Mouse (Mus musculus) thymus, adult 18-20 months (tissue): ENCODE measurements around the gene Ryr1.

ENCODE experiments used
- DNase-seq, 2 experiments: peaks; one replicate each; pipeline ENCODE4 v3.0.0; 2022; ENCODE audit warnings: mixed read lengths in 2 of 2

Gene Ryr1

DNA sequence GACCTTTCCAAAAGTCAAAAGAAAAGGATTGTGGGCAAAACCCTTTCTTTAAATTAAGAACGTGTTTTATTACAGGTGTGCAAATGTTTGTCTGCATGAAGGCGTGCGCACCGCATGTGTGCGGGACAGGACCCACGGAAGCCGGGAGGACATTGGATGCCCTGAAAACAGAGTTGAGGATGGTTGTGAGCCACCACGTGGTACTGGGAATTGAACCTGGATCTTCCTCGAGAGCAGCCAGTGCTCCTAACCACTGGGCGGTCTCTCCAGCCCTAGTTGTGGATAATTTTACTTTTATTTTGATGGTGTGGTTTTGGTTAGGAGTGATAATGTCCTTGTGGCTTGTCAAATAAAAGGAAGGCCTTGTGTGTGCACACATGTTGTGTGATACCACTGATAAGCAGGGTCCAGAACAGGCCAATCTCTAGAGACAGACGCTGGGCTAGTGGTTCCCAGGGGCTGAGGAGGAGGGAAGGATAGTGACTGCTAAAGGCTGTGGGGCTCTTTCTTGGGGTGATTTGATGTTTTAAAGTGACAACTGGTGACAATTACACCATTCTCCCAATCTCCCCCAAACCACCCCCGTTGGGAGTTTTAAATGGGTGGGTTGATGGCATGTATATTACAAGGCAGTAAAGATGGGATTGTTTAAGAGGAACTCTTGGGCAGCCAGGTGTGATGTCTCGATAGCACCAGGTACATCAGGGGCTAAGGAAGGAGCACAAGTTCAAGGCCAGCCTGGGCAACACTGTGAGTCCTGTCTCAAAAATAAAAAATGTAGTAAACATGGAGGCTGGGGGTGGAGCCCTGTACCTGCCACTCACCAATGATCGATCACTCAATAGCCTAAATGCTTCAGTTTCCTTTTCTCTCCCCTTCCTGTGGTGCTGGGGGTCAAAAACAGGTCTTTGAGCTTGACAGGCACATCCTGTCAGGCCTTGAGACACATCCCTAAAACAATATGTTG lies 95.0 kb downstream of the Ryr1 start:
- DNase-seq: no peak

DNA sequence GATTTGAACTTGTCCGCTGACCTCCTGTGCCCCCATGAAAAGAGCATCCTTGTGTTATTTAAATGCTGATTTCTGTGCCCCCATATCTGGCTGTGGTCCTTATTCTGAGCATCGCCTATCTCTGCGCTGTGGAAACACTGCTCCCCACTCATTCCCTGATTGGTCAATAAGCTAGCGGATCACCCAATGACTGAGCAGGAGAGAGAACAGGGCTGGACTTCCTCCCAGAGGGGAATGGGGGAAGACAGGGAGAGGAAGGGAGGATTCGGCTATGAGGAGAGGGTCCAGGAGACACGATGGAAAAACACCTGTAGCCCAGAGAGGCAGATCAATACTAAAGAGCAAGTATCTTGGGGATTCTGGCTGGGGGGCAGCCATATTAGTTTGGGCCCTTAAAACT lies 96.2 kb downstream of the Ryr1 start:
- DNase-seq: no peak

DNA sequence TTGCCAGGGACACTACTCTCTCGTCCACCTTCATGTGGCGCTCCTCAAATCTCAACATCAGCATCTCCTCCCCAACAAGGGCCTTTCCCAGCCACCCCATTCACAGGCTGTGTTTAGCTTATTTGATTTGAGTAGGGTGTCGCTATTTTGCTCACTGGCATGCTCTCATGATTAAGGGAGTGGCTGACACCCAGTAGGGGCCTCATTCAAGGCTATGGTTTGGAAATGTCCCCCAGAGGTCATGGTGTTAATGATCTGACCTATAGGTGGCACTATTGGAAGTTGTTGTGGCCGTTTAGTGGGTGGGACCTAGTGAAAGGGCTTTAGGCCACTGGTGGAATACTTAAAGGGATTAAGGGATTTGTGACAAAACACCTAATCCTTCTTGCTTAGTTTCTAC lies 98.2 kb downstream of the Ryr1 start:
- DNase-seq: no peak

DNA sequence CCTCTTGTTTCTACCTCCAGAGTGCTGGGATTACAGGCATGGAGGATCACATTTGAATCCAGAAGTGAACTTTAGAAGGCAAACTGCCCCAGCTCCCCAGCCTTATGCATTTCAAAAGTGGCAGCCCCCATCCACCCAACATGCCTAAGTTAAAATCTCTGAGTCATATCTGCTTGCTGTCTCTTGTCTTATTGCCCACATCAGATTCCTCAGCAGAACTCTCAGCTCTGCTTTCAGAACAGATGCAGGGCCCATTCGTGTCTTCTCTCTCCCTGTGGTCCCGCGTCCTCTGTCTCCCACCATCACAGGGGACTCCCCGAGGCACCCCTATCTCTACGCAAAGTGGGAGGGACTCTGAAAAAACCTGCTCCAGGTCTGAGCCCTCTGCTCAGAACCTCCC lies 98.8 kb downstream of the Ryr1 start:
- no peak for DNase-seq

DNA sequence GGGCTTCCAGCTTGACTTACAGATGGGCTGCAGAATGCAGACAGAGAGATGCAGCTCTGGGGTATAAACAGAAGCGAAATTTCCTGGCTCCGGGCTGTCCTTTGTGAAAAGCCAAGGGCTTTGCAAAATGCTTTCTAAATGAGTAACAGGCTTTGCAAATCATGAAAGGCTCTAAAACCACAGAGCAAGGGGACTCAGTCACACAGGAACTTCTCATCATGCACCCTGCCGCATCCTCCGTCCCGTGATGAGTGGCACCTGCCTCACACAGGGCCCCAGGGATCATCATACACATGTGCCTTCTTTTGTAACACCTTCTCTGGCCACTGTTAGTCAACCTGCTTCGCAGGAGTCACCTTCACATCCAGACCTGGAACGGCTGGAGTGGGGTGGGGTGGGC lies 99.4 kb downstream of the Ryr1 start:
- DNase-seq: no peak

DNA sequence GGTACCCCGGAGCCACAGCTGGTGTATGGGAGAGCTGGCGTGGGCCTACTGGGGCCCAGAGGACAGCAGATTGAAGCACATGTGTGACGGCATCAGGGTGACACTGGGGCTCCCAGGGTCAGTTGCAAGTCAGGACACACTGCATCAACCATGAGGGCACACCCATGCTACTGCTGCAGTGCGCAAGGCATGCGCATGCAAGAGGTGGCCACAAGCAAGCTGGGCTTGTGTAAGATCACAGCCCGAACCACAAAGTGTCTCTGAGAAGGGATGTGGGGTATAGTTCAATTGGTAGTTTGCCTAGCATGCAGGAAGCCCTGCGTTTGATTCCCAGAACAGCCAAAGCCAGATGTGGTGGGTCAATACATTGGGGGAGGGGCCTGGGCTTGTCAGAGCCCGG lies 101.5 kb downstream of the Ryr1 start:
- no peak for DNase-seq

DNA sequence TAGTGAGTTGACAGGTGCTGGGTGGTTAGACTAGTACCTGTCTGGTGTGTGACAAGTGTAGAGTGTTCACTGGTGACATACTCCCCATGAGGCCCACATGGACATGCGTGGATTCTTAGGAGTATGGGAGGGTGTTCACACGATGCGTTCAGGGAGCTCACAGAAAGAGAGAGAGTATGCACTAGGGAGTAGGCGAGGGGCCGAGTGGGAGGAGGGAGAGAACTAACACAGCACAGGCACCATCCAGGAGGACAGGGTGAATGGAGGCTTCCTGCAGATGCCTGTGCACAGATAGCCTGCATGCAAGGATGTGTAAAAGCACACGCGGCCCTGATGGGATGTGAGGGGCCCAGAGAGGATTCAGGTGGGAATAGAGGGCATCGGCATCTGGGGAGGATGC lies 102.5 kb downstream of the Ryr1 start:
- DNase-seq: no peak

DNA sequence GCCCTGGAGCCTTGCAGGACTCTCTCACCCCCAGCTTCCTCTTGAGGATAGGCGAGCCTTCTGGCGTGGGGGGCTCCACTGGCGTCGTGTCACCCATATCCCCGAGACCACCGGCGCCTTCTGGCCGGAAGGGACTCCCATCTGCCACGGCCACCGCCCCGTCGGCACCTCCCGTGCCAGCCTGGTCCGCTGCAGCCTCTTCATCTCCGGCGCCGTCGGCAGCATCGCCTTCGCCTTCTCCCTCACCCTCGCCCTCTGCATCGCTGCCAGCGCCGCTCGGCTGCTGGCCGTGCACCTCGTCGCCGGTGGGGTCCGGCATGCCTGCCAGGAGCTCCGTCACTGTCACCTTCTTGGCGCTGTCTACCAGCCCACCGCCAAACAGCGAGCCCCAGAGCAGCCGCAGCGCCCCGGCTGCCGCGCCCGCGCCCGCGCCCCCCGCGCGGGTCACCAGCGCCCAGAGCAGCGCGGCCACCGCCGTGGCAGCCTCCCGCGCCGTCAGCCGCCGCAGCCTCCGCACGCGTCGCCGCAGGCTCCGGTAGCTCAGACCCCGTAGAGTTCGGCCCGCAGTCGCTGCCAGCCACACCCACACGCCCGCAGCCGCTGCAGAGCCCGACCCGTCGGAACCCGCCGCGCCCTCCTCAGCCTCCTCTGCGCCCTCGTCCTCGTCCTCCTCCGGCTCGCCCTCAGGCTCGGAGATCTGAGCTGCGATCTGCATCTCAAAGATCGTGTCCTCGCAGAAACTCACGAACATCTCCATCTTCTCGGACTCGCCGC lies 105.3 kb downstream of the Ryr1 start:
- DNase-seq: no peak

DNA sequence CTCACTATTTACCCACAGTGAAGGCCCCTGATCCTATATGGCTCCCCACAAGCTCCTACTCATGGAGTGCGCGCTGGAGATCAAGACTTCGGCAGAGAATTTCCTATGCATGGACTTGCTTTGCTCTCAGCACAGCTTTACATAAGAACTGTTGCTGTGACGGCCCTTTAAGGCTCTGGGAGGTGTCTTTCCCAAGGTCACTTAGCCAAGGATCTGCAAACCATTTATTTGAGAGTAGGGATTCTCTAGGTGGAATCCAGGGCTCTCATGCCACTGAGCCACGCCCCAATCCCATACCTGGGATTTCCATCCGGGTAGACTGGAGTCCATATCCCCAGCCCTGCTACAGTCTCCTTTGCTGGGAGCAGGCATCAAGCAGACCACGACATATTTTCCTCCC lies 107.8 kb downstream of the Ryr1 start:
- no peak for DNase-seq

DNA sequence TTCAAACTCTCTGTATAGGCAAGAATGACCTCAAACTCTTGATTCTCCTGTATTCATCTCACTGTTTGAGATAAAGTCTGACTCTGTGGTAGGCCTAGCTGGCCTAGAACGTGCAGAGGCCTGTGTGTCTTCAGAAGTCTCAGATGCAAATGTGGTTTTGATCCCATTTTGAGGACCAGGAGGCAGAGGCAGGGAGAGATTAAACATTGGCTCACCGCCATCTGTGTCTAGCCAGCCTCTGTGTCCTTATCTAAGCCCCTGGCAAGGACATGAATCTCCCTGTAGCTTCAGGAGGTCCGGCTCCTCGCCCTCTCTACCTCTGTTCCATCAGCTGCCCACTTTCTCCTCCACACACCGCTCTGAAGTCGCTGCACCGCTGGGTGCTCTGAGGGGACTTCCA lies 108.5 kb downstream of the Ryr1 start:
- no peak for DNase-seq

DNA sequence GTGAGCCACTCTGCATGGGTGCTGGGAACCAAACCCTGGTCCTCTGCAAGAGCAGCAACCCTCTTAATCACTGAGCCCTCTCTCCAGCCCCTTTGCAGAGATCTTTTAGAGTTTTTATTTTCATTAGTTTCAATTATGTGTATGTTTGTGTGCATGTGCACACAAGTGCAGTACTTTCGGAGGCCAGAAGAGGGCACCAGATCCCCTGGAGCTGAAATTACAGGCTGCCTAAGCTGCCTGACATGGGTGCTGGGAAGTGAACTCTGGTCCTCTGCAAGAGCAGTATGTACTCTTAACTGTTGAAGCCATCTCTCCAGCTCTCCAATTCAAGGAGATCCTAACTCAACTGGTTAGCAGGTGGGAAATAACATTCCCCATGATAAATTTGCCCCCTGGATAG lies 110.0 kb downstream of the Ryr1 start:
- no peak for DNase-seq

DNA sequence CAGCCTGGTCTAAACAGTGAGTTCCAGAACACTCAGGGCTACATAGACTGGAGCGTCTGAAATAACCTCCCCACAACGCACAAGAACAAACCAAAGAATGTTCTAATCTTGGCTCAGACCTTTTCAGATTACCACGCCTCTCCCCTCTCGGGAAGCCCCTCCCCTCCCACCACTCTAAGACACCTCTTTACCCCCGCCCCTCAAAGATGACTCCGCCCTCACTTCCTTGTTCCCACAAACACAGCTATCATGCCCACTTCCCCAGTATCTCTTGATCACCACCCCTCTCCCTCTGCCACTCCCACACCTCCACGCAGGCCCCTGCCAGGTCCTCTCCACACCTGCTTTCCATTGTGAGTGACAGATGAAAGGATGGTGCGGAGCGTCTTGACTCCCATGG lies 116.3 kb downstream of the Ryr1 start:
- peak in 1 of 2 experiments; percentile 35 for DNase-seq

DNA sequence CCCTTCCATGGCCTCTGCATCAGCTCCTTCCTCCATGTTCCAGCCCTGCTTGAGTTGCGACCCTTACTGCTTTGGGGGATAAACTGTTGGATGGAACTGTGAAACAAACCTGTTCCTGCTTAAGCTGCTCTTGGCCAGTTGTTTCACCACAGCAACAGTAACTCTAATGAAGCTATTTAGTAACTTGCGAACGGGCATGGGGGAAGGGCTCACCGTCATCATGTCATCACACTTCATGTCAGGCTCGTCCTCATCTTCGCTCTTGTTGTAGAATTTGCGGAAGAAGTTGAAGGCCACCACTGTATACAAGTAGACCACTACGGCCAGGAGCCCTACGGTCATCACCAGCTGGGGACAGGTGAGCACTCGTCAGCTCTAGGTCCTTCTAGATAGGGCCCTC lies 116.8 kb downstream of the Ryr1 start:
- DNase-seq: no peak

DNA sequence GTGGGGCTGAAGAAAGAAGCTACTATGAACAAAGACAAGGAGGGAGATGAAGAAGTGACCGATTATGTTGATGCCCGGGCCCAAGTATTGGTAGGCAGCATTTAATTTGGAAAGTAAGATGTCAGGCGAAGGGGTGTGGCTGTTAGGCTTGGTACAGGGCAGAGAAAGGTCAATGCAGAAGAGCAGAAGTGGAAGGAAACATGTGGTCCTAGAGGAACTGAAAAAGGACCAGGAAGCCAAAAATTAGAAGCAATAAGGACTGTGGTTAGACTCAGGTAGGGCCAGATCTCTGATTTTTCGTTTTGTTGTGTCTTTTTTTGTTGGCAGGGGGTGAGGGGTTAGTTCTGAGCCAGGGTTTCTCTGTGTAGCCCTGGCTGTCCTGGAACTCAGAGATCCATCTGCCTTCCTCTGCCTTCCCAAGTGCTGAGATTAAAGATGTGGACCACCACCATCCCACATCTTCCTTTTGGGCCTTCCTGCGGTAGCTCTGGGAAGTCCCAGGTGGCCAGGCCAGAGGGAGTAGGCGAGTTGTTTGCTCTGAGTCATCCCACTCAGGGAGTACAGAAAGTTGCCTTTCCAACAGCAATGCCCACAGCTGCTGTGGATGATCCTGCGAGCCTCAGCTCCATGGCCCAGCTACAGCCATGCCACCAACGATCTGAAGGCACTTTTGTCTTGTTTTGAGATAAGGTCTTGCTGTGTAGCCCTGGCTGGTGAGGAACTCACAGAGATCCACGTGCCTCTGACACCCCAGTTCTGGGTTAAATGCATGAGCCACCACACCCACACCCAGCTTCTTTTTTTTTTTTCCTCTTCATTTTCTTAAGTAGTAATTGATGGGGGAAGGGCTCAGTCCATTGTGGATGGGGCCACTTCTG lies 117.5 kb downstream of the Ryr1 start:
- DNase-seq: no peak

DNA sequence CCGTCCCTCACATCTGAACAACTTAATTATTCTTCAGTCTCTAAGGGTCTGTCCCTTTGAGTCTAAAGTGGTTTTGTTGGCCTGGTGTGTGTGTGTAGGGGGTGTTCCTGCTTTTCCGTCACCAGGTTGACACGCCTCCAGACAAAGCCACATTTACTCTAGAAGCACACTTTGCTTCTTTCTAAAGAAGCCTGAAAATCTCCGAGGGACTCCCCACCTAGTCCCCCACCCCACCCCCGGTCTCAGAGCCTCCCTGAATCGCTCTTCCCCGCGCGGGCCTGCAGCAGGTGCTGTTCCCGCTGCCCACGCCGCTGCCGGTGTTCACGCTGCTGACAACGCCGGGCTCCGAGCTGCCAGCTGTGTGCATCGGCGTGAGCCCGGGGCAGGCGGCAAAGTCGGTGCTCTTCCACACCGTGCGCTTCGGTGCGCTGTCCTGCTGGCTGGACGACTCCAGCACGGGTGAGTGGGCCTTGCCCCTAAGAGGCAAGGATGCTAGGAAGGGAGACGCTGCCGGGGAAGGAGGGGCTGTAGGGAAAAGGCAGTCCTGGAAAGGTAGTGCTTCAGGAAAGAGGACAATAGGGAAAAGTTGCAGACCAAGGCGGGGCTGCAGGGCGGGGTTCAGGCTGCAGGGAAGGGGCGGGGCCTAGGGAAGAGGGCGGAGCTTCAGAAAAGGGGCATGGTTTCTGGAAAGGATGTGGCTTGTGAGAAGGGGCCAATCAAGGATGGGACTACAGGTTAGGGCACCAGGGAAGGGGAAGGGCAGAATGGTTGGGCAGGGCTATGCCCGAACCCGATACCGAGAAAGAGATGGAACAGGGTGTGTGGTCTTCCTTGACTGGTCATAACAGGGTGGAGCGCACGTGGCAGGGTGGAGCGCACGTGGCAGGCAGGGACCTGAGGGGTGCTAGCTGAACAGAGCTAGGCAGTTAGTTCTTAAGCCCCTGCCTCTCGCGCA lies 124.1 kb downstream of the Ryr1 start:
- peak; percentile 65 to 75 for DNase-seq

DNA sequence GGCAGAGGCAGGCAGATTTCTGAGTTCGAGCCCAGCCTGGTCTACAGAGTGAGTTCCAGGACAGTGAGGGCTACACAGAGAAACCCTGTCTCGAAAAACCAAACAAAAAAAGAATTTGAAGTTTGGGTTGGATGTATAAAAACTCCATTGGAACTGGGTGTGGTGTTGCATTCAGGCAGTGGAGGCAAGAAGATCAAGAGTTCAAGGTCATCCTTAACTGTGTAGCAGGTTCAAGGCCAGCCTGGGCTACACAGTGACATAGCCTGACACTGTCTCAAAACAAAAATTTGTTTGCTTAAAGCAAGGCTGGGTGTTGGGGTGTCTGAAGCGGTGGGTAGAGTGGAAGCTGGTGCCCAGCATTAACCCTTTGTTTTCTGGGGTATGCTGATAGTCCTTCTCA lies 131.6 kb downstream of the Ryr1 start:
- DNase-seq: no peak

DNA sequence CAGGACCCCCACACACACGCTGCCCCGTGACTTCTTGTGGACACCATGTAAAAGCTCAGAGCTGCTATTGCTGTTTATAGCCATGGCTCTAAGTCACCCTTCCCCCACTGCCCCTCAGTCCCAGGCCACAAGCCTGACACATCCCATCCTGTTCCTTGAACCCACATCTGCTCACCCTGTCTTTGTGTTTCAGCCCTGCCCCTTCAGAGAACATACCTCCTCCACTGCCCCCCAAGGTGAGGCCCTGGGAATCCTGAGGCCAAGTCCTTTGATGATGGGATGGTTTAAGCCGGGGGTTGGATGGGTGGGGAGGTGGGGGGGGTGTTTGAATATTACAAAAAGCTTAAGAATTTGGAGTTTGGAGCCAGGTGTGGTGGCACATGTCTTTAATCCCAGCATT lies 132.0 kb downstream of the Ryr1 start:
- no peak for DNase-seq

DNA sequence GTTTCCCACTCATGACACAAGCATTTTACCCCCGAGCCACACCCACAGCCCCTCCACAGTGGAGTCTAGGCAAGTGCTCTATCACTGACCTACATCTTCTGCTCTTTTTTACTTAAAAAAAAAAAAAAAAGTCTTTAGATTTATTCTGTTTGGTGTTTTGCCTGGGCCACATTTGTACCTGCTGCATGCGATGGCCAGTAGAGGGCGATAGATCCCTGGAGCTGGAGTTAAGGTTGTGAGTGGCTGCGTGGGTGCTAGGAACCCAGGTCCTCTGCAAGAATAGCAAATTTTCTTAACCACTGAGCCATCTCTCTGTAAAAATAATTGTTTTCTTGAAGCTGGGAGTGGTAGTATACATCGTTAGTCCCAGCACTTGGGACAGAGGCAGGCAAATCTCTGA lies 133.4 kb downstream of the Ryr1 start:
- DNase-seq: no peak

DNA sequence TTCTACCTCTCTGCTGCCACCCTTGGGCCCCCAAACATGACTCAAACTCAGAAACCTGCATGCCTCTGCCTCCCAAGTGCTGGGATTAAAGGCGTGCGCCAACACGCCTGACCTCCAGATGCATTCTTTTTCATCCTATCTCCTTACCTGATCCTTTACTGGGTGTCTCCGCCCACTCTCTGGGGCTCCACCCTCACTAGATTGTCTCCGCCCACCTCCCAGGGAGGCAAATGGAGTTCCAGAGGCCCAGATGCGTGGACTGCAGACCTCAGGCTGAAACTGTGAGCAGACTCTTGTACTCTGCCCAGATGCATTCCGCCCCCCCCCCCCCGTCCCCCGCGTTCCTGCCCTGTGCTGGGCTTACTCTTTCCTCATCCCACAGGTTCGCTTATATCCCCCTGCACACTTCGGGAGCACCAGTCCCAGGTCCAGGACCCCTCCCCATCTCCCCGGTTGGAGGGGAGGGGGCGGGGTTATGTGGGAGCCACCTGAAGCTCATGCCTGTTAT lies 134.2 kb downstream of the Ryr1 start:
- DNase-seq: no peak

DNA sequence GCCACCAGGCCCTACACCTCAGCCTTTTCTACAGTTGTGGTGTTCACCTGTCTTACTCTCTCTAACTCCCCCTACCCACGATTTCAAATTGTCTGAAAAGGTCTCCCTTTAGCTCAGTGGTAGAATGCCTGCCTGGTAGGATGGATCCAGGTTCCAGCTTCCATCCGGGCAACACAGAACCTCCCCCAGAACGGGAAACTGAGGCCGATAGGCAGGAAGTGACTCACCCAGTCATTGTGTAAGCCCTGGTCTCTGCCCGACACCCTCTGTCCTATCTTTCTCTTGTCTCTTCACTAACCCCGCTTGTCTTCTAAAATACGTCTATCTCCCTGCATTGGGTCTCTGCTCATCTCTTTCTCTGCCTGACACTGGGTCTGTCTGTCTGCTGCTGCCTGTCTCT lies 139.8 kb downstream of the Ryr1 start:
- DNase-seq: no peak

DNA sequence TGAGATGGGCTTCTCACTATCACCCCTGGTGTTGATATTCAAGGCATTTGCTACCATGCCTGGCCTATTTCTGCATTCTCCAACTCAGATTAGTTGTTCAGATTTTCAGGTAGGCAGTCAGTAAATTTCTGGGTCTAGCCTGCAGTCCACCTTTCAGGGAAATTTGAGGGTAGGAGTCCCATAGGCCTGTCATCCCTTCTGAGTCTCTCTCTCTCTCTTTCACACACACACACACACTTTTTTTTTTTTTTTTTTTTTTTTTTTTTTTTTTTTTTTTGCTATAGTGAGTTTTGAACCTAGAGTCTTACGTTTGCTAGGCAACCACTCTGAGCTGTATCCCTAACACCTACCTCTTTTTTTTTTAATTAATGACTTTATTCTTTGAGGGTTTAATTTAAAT lies 140.5 kb downstream of the Ryr1 start:
- DNase-seq: no peak

DNA sequence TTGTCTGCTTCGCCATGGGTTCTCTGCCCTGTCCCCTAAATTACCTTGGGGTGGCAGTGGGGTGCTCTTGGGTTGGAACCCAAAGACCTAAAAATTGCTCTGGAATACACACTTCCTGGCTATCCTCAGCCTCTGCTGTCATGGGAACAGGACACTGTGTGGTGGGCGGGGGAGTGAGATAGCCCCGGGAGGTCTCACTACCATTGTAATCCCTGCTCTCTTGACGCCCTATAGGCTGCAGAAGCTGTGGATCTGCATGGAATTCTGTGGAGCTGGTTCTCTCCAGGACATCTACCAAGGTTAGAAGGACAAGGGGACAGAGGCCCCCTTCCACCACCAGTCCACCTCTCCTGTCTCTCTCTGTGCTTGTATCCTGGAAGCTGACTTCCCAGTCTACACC lies 141.1 kb downstream of the Ryr1 start:
- DNase-seq: no peak
